Mouse (Mus musculus): ENCODE data around the gene Dnajc14. TPM values are rescaled to one million over a fixed set of nuclear protein-coding genes. Genes with fewer than 3 reads are reported as not detected.
"Not testable (repeated sequence)": the region's sequence is repeated elsewhere in the genome, so short reads cannot be mapped to it uniquely, and the experiment has no call there.

Gene Dnajc14
- polyA plus RNA-seq, 1 experiment from 2014 or later, result 54.1 TPM

DNA sequence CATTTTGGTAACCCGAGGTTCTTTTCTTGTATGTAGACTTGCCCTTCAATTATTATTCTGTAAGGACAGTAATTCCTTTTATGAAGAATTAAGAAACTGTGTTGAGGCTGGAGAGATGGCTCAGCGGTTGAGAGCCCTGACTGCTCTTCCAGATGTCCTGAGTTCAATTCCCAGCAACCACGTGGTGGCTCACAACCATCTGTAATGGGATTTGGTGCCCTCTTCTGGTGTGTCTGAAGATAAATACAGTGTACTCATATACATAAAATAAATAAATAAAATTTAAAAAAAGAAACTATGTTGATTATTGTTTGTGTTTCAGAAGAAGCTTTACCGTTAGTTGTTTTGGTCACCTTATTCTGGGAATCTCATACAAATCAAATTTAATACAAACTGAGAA, 19.2 kb downstream of the Dnajc14 start:
- not testable (repeated sequence) for H3K9ac ChIP-seq (replicated peaks); ATAC-seq; H3K27me3 ChIP-seq; H3K27ac ChIP-seq; H3K9me3 ChIP-seq
- H3K4me3 ChIP-seq (replicated peaks), result peak overlapping the region; percentile 94
- H3K36me3 ChIP-seq, result peaks cover 30% of the 10 kb centered on the region
- H3K4me2 ChIP-seq (replicated peaks), result peak overlapping the region; percentile 81
- 80% methylated on average over 4 of the region's 4 CpGs for WGBS
- H3K4me1 ChIP-seq (replicated peaks), result peaks cover 24% of the 10 kb centered on the region

DNA sequence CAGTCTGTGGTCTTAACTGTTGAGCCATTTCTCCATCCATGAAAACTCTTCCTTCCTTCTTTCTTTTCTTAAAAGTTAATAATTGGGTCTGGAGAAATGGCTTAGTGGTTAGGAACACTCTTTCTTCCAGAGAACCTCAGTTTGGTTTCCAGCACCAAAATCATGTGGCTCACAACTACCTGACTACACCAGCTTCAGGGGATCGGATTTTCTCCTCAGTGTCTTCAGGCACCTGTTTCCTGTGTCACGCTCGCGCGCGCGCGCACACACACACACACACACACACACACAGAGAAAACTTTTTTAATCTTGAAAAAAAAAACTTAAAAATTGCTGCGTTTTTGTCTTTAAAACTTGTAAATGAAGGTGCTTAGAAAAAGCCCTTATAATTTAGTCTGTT, 20.0 kb downstream of the Dnajc14 start:
- no peaks in the 10 kb centered on the region for H3K9me3 ChIP-seq
- peaks cover 27% of the 10 kb centered on the region for H3K36me3 ChIP-seq
- H3K4me2 ChIP-seq (replicated peaks), result no peak overlapping the region
- ATAC-seq, result no peak
- H3K27me3 ChIP-seq, result no peaks in the 10 kb centered on the region
- H3K4me1 ChIP-seq (replicated peaks), result peaks cover 24% of the 10 kb centered on the region
- no peak overlapping the region for H3K4me3 ChIP-seq (replicated peaks)
- WGBS, result 97% methylated on average over 9 of the region's 9 CpGs
- no peak overlapping the region for H3K9ac ChIP-seq (replicated peaks)
- no peak overlapping the region for H3K27ac ChIP-seq

DNA sequence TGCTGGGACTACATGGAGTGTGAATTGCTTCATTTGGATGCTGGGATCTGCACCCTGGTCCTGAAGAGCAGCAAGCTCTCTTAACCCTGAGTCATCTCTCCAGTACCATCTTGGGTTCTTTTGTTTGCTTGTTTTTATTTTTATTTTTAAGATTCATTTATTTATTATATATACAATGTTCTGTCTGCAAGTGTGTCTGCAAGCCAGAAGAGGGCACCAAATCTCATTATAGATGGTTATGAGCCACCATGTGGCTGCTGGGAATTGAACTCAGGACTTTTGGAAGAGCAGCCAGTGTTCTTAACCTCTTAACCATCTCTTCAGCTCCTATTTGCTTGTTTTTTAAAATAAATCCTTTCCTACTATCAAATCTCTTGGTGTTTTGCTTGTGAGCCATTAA, 33.5 kb downstream of the Dnajc14 start:
- H3K9ac ChIP-seq (replicated peaks), result no peak overlapping the region
- H3K4me1 ChIP-seq (replicated peaks), result no peaks in the 10 kb centered on the region
- no peaks in the 10 kb centered on the region for H3K27me3 ChIP-seq
- no peak overlapping the region for H3K4me3 ChIP-seq (replicated peaks)
- peaks cover 74% of the 10 kb centered on the region for H3K36me3 ChIP-seq
- no peak overlapping the region for H3K4me2 ChIP-seq (replicated peaks)
- no peak for ATAC-seq
- no peak overlapping the region for H3K27ac ChIP-seq
- no peaks in the 10 kb centered on the region for H3K9me3 ChIP-seq

DNA sequence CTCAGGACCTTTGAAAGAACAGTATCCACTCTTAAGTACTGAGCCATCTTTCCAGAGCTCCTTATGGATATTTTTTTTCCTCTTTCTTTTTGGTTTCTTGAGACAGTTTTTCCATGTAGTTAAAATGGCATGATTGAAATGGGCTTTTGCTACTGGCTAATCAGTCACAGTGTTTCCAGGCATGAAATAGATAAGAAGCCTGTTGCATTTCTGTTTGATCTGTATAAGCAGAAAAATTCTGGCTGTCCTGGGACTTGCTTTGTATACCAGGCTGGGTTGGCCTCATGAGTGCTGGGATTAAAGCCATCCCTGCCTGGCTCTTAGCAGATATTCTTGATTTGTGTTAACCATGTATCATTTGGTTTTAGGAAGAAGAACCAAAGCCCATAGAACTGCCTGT, 35.6 kb downstream of the Dnajc14 start:
- Histone ChIP-seq H3K27ac (no peak overlapping the region), H3K36me3 (peaks cover 71% of the 10 kb centered on the region), H3K4me2 (replicated peaks) (no peak overlapping the region), H3K9ac (replicated peaks) (no peak overlapping the region), H3K27me3 (no peaks in the 10 kb centered on the region), H3K9me3 (no peaks in the 10 kb centered on the region), H3K4me1 (replicated peaks) (no peaks in the 10 kb centered on the region), H3K4me3 (replicated peaks) (no peak overlapping the region)
- ATAC-seq, result no peak

DNA sequence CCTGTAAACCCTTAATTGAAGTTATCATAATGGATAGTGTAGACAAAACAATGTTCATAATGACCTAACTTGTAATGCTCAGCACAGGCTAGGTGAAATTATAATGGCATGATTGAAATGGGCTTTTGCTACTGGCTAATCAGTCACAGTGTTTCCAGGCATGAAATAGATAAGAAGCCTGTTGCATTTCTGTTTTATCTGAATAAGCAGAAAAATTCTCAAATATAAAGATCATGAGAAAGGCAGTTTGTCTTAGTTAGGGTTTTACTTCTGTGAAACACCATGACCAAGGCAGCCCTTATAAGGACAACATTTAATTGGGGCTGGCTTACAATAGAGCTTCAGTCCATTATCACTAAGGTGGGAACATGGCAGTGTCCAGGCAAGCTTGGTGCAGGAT, 36.8 kb downstream of the Dnajc14 start:
- Histone ChIP-seq H3K27me3 (no peaks in the 10 kb centered on the region), H3K9ac (replicated peaks) (no peak overlapping the region)
- ATAC-seq, result no peak

DNA sequence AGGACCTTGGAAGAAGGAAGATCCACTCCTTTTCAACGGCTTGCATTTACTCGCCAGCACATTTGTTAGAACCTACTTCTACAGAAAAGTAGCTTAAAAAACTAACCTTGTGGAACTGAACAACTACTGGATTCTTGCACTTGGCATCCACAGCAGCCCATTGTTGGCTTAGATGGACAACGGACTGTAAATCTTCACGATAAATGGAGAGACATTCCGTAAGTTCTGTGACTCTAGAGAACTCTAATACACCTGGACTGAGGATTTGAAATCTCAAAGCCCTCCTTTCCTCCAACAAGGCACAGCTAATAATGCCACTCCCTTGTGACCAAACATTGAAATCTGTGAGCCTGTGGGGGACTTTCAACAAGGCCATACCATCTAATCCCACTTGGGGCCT, 39.4 kb downstream of the Dnajc14 start:
- Histone ChIP-seq H3K4me2 (replicated peaks) (no peak overlapping the region), H3K9ac (replicated peaks) (no peak overlapping the region), H3K36me3 (peaks cover 50% of the 10 kb centered on the region), H3K9me3 (no peaks in the 10 kb centered on the region), H3K27ac (no peak overlapping the region), H3K4me3 (replicated peaks) (no peak overlapping the region), H3K4me1 (replicated peaks) (0 out of 2 replicates have a peak, but pooled peaks cover 4% of the 10 kb centered on the region), H3K27me3 (no peaks in the 10 kb centered on the region)
- no peak for ATAC-seq
- WGBS, result 97% methylated on average over 5 of the region's 5 CpGs

More for the DNA sequence above, 36.8 kb downstream of the Dnajc14 start:
- no peak overlapping the region for H3K4me3 ChIP-seq (replicated peaks)
- no peak overlapping the region for H3K27ac ChIP-seq
- peaks cover 62% of the 10 kb centered on the region for H3K36me3 ChIP-seq
- H3K9me3 ChIP-seq, result no peaks in the 10 kb centered on the region
- H3K4me2 ChIP-seq (replicated peaks), result no peak overlapping the region
- 0 out of 2 replicates have a peak, but pooled peaks cover under 1% of the 10 kb centered on the region for H3K4me1 ChIP-seq (replicated peaks)

DNA sequence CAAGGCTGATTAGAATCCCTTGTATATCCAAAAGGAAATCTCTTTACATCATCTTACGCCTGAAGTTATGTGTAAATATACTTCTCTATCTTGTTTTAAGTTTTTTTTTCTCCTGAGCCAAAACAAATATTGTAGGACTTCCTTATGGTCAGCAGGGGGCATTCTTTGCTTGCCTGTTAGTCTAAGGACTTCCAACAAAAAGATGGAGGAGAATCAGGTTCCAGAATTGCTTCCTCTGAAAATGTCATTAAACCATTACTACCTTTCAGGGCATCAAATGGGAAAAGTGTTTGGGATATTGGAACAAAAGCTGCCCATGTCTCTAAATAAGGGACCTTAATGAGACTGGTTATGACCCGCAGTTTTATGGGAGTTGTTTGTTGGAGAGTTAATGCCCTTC, 41.7 kb downstream of the Dnajc14 start:
- Histone ChIP-seq H3K4me2 (replicated peaks) (no peak overlapping the region), H3K9ac (replicated peaks) (no peak overlapping the region), H3K27ac (no peak overlapping the region), H3K4me1 (replicated peaks) (0 out of 2 replicates have a peak, but pooled peaks cover 4% of the 10 kb centered on the region), H3K36me3 (peaks cover 54% of the 10 kb centered on the region), H3K9me3 (no peaks in the 10 kb centered on the region), H3K27me3 (no peaks in the 10 kb centered on the region), H3K4me3 (replicated peaks) (no peak overlapping the region)
- ATAC-seq, result no peak
- WGBS, result 67% methylated on average over 2 of the region's 2 CpGs

DNA sequence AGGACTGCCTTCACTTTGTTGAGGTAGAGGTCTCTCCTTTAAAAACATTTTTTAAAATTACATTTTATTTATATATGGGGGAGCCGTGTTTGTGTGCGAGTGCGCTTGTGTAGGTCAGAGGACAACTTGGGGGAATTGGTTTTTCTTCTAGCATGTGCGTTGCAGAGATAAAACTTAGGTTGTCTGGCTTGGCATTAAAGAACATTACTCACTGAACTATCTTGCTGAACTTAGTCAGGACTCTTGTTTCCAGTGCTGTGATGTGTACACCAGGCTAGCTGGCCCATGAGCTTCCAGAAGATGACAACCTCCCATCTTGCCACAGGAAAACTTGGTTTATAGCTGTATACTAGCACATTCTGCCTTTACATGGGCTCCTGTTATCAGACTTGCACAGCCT, 42.8 kb downstream of the Dnajc14 start:
- 0 out of 2 replicates have a peak, but pooled peaks cover 4% of the 10 kb centered on the region for H3K4me1 ChIP-seq (replicated peaks)
- H3K9me3 ChIP-seq, result no peaks in the 10 kb centered on the region
- ATAC-seq, result no peak
- H3K9ac ChIP-seq (replicated peaks), result no peak overlapping the region
- H3K4me3 ChIP-seq (replicated peaks), result no peak overlapping the region
- H3K27ac ChIP-seq, result no peak overlapping the region
- H3K4me2 ChIP-seq (replicated peaks), result no peak overlapping the region
- 98% methylated on average over 4 of the region's 4 CpGs for WGBS
- peaks cover 47% of the 10 kb centered on the region for H3K36me3 ChIP-seq
- H3K27me3 ChIP-seq, result no peaks in the 10 kb centered on the region

DNA sequence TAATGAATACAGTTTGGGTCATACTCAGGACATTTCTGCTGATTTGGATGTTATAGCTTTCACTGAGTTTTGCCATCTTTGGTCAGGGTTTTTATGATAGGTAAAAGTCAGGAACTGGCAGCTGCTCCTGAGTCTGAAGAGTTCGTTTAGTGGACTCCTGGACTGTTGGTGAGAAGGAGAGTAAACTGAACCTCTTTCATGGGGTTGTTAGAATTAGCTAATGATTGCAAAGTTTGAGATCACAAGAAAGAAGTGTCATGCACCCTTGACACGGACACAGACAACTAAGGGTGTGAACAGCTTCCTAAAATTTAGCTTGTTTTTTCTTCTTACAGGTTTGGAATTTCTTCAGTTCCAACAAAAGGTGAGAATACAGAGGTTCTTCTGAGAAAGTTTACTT, 44.6 kb downstream of the Dnajc14 start:
- Histone ChIP-seq H3K9ac (replicated peaks) (no peak overlapping the region), H3K36me3 (peaks cover 40% of the 10 kb centered on the region), H3K4me1 (replicated peaks) (0 out of 2 replicates have a peak, but pooled peaks cover 4% of the 10 kb centered on the region), H3K27me3 (no peaks in the 10 kb centered on the region), H3K4me3 (replicated peaks) (no peak overlapping the region), H3K9me3 (no peaks in the 10 kb centered on the region), H3K4me2 (replicated peaks) (no peak overlapping the region), H3K27ac (no peak overlapping the region)
- ATAC-seq, result no peak
- WGBS, result 79% methylated on average over 2 of the region's 2 CpGs

DNA sequence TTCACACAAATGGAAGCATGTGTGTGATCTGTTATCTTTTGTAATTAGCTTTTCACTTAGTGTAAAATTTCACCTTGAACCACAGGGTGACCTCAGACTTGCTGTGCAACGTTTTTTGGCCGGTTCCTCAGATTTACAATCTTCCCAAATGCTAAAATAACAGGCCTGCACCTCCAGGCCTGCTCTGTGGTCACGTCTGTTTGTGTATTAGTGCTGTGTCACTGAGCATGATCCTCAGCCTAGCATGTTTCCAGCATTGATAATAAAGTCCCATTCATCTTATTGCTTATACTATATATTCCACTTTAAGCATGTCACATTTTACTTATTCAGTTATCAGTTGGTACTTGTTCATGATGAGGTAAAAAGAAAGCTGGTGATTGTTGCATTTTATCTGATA, 46.5 kb downstream of the Dnajc14 start:
- Histone ChIP-seq H3K4me1 (replicated peaks) (0 out of 2 replicates have a peak, but pooled peaks cover 4% of the 10 kb centered on the region), H3K9ac (replicated peaks) (no peak overlapping the region), H3K27me3 (no peaks in the 10 kb centered on the region), H3K4me2 (replicated peaks) (no peak overlapping the region), H3K4me3 (replicated peaks) (no peak overlapping the region), H3K9me3 (no peaks in the 10 kb centered on the region), H3K27ac (no peak overlapping the region), H3K36me3 (peaks cover 45% of the 10 kb centered on the region)
- WGBS, result 80% methylated on average over 3 of the region's 3 CpGs
- ATAC-seq, result no peak

DNA sequence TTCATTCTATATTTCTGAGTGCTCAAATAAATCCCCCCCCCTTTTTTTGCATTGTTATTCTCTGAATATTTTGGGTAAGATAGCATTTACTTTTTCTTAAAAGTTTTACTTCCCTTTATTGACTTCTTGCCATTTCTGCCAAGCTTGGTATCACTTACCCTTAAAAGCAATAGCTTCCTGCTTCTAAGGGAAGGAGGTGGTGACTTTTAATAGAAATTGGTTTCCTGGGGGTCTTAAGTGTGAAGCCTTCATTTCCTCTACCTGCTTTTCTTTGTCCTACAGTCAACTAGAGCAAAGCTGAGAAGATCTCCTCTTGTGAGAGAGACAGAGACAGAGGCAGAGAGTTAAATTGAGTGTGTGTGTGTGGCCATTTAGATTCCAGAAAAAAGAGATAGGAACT, 57.3 kb downstream of the Dnajc14 start:
- H3K36me3 ChIP-seq, result peaks cover 42% of the 10 kb centered on the region
- no peaks in the 10 kb centered on the region for H3K9me3 ChIP-seq
- ATAC-seq, result no peak
- H3K4me1 ChIP-seq (replicated peaks), result no peaks in the 10 kb centered on the region
- no peak overlapping the region for H3K4me3 ChIP-seq (replicated peaks)
- no peak overlapping the region for H3K27ac ChIP-seq
- no peak overlapping the region for H3K9ac ChIP-seq (replicated peaks)
- H3K4me2 ChIP-seq (replicated peaks), result no peak overlapping the region
- H3K27me3 ChIP-seq, result no peaks in the 10 kb centered on the region

DNA sequence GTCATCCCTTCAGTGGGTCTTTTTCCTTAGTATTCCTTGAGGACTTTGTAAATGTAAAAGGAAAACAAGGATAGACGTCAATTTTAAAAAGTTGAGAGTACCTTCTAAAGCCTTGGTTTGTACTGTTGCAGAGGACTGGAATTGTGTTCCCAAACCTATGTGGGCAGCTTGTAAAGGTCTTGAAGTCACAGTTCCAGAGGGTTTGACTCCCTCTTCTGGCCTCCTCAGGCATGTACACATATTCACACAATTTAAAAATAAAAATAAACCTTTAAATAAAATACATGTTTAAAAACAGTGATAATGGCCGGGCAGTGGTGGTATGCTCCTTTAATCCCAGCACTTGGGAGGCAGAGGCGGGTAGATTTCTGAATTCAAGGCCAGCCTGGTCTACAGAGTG, 62.2 kb downstream of the Dnajc14 start:
- Histone ChIP-seq H3K27ac (no peak overlapping the region), H3K36me3 (peaks cover 34% of the 10 kb centered on the region), H3K9me3 (no peaks in the 10 kb centered on the region), H3K9ac (replicated peaks) (no peak overlapping the region), H3K4me1 (replicated peaks) (no peaks in the 10 kb centered on the region), H3K27me3 (no peaks in the 10 kb centered on the region), H3K4me2 (replicated peaks) (no peak overlapping the region), H3K4me3 (replicated peaks) (no peak overlapping the region)
- ATAC-seq, result no peak
- WGBS, result 88% methylated on average over 3 of the region's 3 CpGs

DNA sequence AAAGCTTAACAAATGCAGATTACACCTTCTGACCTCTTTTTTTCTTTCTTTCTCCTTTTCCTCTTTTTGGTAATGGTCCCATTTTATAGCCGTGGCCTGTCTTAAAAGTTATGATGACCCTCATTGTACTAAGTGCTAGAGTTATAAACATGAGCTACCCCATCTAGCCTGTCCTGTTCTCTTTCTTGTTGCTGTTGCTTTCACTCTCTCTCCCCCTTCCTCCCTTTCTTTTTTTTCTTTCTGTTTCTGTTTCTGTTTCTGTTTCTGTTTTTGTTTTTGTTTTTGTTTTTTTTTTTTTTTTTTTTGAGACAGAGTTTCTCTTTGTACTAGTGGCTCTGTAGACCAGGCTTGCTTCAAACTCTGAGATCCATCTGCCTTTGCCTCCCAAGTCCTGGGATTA, 62.7 kb downstream of the Dnajc14 start:
- H3K4me1 ChIP-seq (replicated peaks), result no peaks in the 10 kb centered on the region
- no peaks in the 10 kb centered on the region for H3K9me3 ChIP-seq
- no peak overlapping the region for H3K9ac ChIP-seq (replicated peaks)
- no peak overlapping the region for H3K4me2 ChIP-seq (replicated peaks)
- WGBS, result 87% methylated on average over 1 of the region's 1 CpGs
- H3K27me3 ChIP-seq, result no peaks in the 10 kb centered on the region
- H3K4me3 ChIP-seq (replicated peaks), result no peak overlapping the region
- no peak for ATAC-seq
- H3K27ac ChIP-seq, result no peak overlapping the region
- peaks cover 36% of the 10 kb centered on the region for H3K36me3 ChIP-seq
